Mouse (Mus musculus): ENCODE data around the gene Pik3ap1. TPM values are rescaled to one million over a fixed set of nuclear protein-coding genes. Genes with fewer than 3 reads are reported as not detected.
"Not testable (repeated sequence)": the region's sequence is repeated elsewhere in the genome, so short reads cannot be mapped to it uniquely, and the experiment has no call there.

Pik3ap1 gene
- total RNA-seq (2014; rRNA removed) (1.4 and 2.2 TPM in 2 replicates), polyA plus RNA-seq (2015; fragmentation: Nextera tagmentation; extraction: Ambion mirVana) (2.1 and 2.8 TPM in 2 replicates)

GRCm38 (mm10) chr19:41384922-41385508, at the start of gene Pik3ap1:
TSS of gene Pik3ap1 (minus strand) at chr19:41385102.
- 3% methylated on average over 41 of the region's 41 CpGs for WGBS
- TF ChIP-seq CTCF (IDR thresholded peaks at IDR 0.05; ENCODE audit: low read depth) = no peak

GRCm38 (mm10) chr19:41431512-41432164, 46.7 kb upstream of the Pik3ap1 start:
- not testable (repeated sequence) for DNase-seq; H3K27me3 ChIP-seq (ENCODE audit: insufficient read depth, low read length); H3K4me2 ChIP-seq (ENCODE audit: low read depth); H3K4me3 ChIP-seq (ENCODE audit: low read depth, low read length); H3K9ac ChIP-seq; H3K9me3 ChIP-seq (ENCODE audit: low read length); ATAC-seq; H3K36me3 ChIP-seq (ENCODE audit: insufficient read depth); H3K4me1 ChIP-seq (ENCODE audit: insufficient read depth); H3K27ac ChIP-seq (ENCODE audit: low read depth, low read length)
- no CpG with 5 or more reads among the region's 6 CpGs for WGBS

More at GRCm38 (mm10) chr19:41384922-41385508, at the start of gene Pik3ap1:
- H3K4me3 ChIP-seq (ENCODE audit: low read depth, low read length) = peak within 1 kb of the TSS; percentile 36
- no peaks in the 10 kb centered on the region for H3K36me3 ChIP-seq (ENCODE audit: insufficient read depth)
- H3K4me2 ChIP-seq (ENCODE audit: low read depth) = peak within 1 kb of the TSS; percentile 90
- peak within 1 kb of the TSS; percentile 34; the same call in 1 of the 2 replicates for H3K9ac ChIP-seq
- no peak for ATAC-seq
- H3K4me1 ChIP-seq (ENCODE audit: insufficient read depth) = no peaks in the 10 kb centered on the region
- no peaks in the 10 kb centered on the region for H3K9me3 ChIP-seq (ENCODE audit: low read length)
- no peak within 1 kb of the TSS for H3K27ac ChIP-seq (ENCODE audit: low read depth, low read length)
- peak; percentile 7 for DNase-seq
- H3K27me3 ChIP-seq (ENCODE audit: insufficient read depth, low read length) = peaks cover 6% of the 10 kb centered on the region; the same call in 1 of the 2 replicates

GRCm38 (mm10) chr19:41425927-41426772, 41.2 kb upstream of the Pik3ap1 start:
- H3K9ac ChIP-seq; ATAC-seq; H3K4me1 ChIP-seq (ENCODE audit: insufficient read depth); H3K36me3 ChIP-seq (ENCODE audit: insufficient read depth); H3K27me3 ChIP-seq (ENCODE audit: insufficient read depth, low read length); DNase-seq; H3K9me3 ChIP-seq (ENCODE audit: low read length); H3K4me3 ChIP-seq (ENCODE audit: low read depth, low read length); H3K27ac ChIP-seq (ENCODE audit: low read depth, low read length); H3K4me2 ChIP-seq (ENCODE audit: low read depth): not testable (repeated sequence)
- no CpG with 5 or more reads among the region's 8 CpGs for WGBS

GRCm38 (mm10) chr19:41421264-41421663, 36.4 kb upstream of the Pik3ap1 start:
- Histone ChIP-seq H3K9me3 (ENCODE audit: low read length) (no peaks in the 10 kb centered on the region), H3K27me3 (ENCODE audit: insufficient read depth, low read length) (no peaks in the 10 kb centered on the region), H3K36me3 (ENCODE audit: insufficient read depth) (no peaks in the 10 kb centered on the region), H3K4me3 (ENCODE audit: low read depth, low read length) (no peak overlapping the region), H3K9ac (no peak overlapping the region), H3K27ac (ENCODE audit: low read depth, low read length) (no peak overlapping the region), H3K4me2 (ENCODE audit: low read depth) (no peak overlapping the region), H3K4me1 (ENCODE audit: insufficient read depth) (no peaks in the 10 kb centered on the region)
- no peak for ATAC-seq
- WGBS = 67% methylated on average over 2 of the region's 2 CpGs
- no peak for TF ChIP-seq CTCF (IDR thresholded peaks at IDR 0.05; ENCODE audit: low read depth)
- no peak for DNase-seq

GRCm38 (mm10) chr19:41418786-41419185, 33.9 kb upstream of the Pik3ap1 start:
- TF ChIP-seq CTCF (IDR thresholded peaks at IDR 0.05; ENCODE audit: low read depth) = no peak
- H3K4me1 ChIP-seq (ENCODE audit: insufficient read depth) = no peaks in the 10 kb centered on the region
- no peak overlapping the region for H3K27ac ChIP-seq (ENCODE audit: low read depth, low read length)
- H3K4me3 ChIP-seq (ENCODE audit: low read depth, low read length) = no peak overlapping the region
- no peak overlapping the region for H3K9ac ChIP-seq
- ATAC-seq (no peak), DNase-seq (no peak)
- 61% methylated on average over 2 of the region's 2 CpGs for WGBS
- no peak overlapping the region for H3K4me2 ChIP-seq (ENCODE audit: low read depth)
- no peaks in the 10 kb centered on the region for H3K36me3 ChIP-seq (ENCODE audit: insufficient read depth)
- no peaks in the 10 kb centered on the region for H3K9me3 ChIP-seq (ENCODE audit: low read length)
- no peaks in the 10 kb centered on the region for H3K27me3 ChIP-seq (ENCODE audit: insufficient read depth, low read length)

GRCm38 (mm10) chr19:41417995-41418394, 33.1 kb upstream of the Pik3ap1 start:
- Histone ChIP-seq H3K9me3 (ENCODE audit: low read length) (no peaks in the 10 kb centered on the region), H3K4me3 (ENCODE audit: low read depth, low read length) (no peak overlapping the region), H3K9ac (no peak overlapping the region), H3K27ac (ENCODE audit: low read depth, low read length) (no peak overlapping the region), H3K4me1 (ENCODE audit: insufficient read depth) (no peaks in the 10 kb centered on the region), H3K27me3 (ENCODE audit: insufficient read depth, low read length) (no peaks in the 10 kb centered on the region), H3K4me2 (ENCODE audit: low read depth) (no peak overlapping the region), H3K36me3 (ENCODE audit: insufficient read depth) (no peaks in the 10 kb centered on the region)
- DNase-seq (peak; percentile 9), ATAC-seq (peak; percentile 60; the same call in 1 of the 2 replicates)
- 21% methylated on average over 5 of the region's 5 CpGs for WGBS
- no peak for TF ChIP-seq CTCF (IDR thresholded peaks at IDR 0.05; ENCODE audit: low read depth)

- Histone ChIP-seq H3K27me3 (ENCODE audit: insufficient read depth, low read length) (no peaks in the 10 kb centered on the region), H3K4me2 (ENCODE audit: low read depth) (no peak overlapping the region), H3K9ac (no peak overlapping the region), H3K4me3 (ENCODE audit: low read depth, low read length) (no peak overlapping the region), H3K36me3 (ENCODE audit: insufficient read depth) (no peaks in the 10 kb centered on the region), H3K4me1 (ENCODE audit: insufficient read depth) (no peaks in the 10 kb centered on the region), H3K9me3 (ENCODE audit: low read length) (no peaks in the 10 kb centered on the region), H3K27ac (ENCODE audit: low read depth, low read length) (no peak overlapping the region)
- WGBS = 47% methylated on average over 10 of the region's 10 CpGs
- ATAC-seq = no peak
- no peak for DNase-seq
- TF ChIP-seq CTCF (IDR thresholded peaks at IDR 0.05; ENCODE audit: low read depth) = no peak
Measured at GRCm38 (mm10) chr19:41416201-41416600, 31.3 kb upstream of the Pik3ap1 start.
